Mouse (Mus musculus): ENCODE measurements around the gene Cfap65. TPM values are rescaled to one million over a fixed set of nuclear protein-coding genes. Genes with fewer than 3 reads are reported as not detected.

Gene Cfap65
- total and polyA plus RNA-seq, 3 experiments = 2.3 TPM; not detected in 2

DNA sequence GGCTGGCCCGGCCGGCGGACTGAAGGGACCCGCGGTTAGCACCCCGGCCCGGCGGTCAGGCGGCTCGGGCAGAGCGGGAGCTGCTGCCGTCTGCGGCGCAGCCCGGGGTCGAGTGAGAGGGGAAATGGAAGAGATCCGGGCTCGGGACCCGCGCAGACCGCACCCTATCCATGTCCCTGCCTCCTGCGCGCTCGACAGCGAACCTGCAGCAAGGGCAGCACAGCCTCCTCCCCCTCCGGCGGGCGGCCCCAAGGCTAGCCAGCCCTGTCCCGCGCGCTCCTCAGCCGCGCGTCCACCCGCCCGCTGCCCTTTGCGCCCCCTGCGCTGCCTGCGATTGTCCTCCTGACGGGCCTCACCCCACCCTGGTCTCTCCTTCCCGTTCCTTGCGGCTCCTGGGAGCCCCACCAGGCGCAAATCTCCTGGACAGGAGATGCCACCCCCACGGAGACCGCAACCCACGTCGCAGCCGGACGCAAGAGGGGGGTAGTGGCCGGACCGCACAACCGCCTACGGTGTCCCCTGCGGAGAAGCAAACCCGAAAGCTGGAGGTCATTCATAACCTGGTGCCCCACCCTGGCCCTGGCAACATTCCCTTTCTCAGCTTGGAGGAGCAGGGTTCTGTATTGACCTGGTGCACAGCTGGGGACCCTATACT lies 16.3 kb upstream of the Cfap65 start, which contains the start of gene Ihh:
Gene Ihh, minus strand, starts transcription at position 117 of the 655 bp plus-strand sequence.
- peak in 1 of 2 experiments; percentile 5 for DNase-seq
- TF ChIP-seq EP300 (IDR thresholded peaks at IDR 0.05; ENCODE audit: insufficient read depth, low read depth, low read length) = no peak
- no peak for TF ChIP-seq CTCF (IDR thresholded peaks at IDR 0.05)
- TF ChIP-seq POLR2A (IDR thresholded peaks at IDR 0.05; ENCODE audit: insufficient read depth, low read depth, low read length) = no peak
- Histone ChIP-seq H3K4me1 (ENCODE audit: control insufficient read depth, insufficient read depth, low read length) (peaks cover 2% of the 10 kb centered on the region; the same call in 1 of the 2 replicates), H3K79me2 (replicated peaks; ENCODE audit: control insufficient read depth, insufficient read depth, low read length) (no peaks in the 10 kb centered on the region), H3K27me3 (ENCODE audit: control insufficient read depth, insufficient read depth, low read length) (peaks cover 22% of the 10 kb centered on the region), H3K4me3 (peak within 1 kb of the TSS; percentile 24), H3K36me3 (ENCODE audit: control insufficient read depth, insufficient read depth, low read length) (no peaks in the 10 kb centered on the region), H3K27ac (no peak within 1 kb of the TSS), H3K9ac (ENCODE audit: low read depth, low read length) (no peak within 1 kb of the TSS)
- 3% methylated on average over 52 of the region's 55 CpGs for WGBS
- intact Hi-C loops (cut with DNase I) = no loop called here

DNA sequence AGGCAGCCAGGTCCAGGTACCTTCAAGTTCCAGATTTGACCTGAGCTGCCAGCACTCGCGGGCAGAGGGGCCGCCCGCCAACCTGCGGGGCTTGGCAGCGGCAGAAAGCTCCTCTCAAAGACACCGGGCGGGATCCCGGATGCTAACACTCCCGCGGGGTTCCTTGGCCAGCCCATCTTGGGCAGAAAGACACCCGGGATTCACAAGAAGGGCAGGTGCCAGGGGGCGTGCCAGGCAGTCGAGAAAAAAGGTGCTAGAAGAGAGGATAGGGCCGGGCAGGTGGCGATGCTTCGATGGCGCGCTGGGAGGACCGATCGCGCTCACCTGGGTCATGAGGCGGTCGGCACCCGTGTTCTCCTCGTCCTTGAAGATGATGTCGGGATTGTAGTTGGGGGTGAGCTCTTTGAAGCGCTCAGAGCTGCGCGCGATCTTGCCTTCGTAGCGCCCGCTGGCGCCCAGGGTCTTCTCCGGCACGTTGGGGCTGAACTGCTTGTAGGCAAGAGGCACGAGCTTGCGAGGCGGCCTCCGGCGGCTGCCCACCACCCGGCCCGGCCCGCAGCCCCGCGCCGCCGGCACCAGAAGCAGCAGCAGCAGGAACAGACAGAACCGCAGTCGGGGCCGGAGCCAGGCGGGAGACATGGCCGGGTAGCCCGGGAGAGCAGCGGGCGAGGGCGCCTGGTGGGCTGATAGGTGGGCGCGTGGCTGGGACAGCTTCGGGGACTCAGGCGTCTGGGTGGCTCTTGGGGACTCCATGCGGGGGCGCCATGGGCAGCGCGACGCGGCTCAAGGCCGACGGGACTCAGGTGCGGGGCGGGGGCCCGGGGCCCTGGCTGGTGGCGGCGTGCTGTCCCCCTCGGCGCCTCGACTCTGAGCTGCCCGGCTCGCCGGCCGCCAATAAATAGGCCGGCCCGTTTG lies 15.4 kb upstream of the Cfap65 start:
- Histone ChIP-seq H3K4me1 (ENCODE audit: control insufficient read depth, insufficient read depth, low read length) (peaks cover 2% of the 10 kb centered on the region; the same call in 1 of the 2 replicates), H3K9ac (ENCODE audit: low read depth, low read length) (no peak overlapping the region), H3K27ac (no peak overlapping the region), H3K4me3 (peak overlapping the region; percentile 24), H3K79me2 (replicated peaks; ENCODE audit: control insufficient read depth, insufficient read depth, low read length) (no peaks in the 10 kb centered on the region), H3K27me3 (ENCODE audit: control insufficient read depth, insufficient read depth, low read length) (peaks cover 20% of the 10 kb centered on the region), H3K36me3 (ENCODE audit: control insufficient read depth, insufficient read depth, low read length) (no peaks in the 10 kb centered on the region)
- DNase-seq = peak in 1 of 2 experiments; percentile 7
- WGBS = 2% methylated on average over 83 of the region's 84 CpGs
- intact Hi-C loops (cut with DNase I) = no loop called here
- TF ChIP-seq EP300 (IDR thresholded peaks at IDR 0.05; ENCODE audit: insufficient read depth, low read depth, low read length) (no peak), POLR2A (IDR thresholded peaks at IDR 0.05; ENCODE audit: insufficient read depth, low read depth, low read length) (no peak), CTCF (IDR thresholded peaks at IDR 0.05) (no peak)

DNA sequence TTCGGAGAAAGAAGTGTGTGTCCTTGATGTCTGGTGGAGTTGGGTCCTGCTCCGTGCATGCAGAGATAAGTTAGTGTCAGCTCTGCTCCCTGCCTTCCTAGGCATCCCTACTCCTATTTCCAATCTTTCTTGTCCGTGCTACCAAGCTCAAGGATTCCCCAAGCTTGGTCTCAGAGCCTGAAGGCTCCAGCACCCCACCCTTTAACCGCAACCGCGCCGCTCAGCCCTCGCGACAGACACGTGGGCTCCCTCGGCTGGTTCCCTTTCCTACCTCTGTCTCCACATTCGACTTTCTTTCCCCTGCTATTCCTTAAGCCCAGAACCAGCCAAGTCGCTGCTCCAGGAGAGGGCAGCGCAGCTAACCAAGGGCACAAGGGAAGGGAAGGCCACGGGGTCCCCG lies 14.7 kb upstream of the Cfap65 start:
- H3K9ac ChIP-seq (ENCODE audit: low read depth, low read length) = no peak overlapping the region
- H3K27ac ChIP-seq = no peak overlapping the region
- no peak overlapping the region; the same call in 1 of the 2 replicates for H3K4me3 ChIP-seq
- H3K36me3 ChIP-seq (ENCODE audit: control insufficient read depth, insufficient read depth, low read length) = no peaks in the 10 kb centered on the region
- H3K79me2 ChIP-seq (replicated peaks; ENCODE audit: control insufficient read depth, insufficient read depth, low read length) = no peaks in the 10 kb centered on the region
- peaks cover 20% of the 10 kb centered on the region for H3K27me3 ChIP-seq (ENCODE audit: control insufficient read depth, insufficient read depth, low read length)
- no peak for TF ChIP-seq CTCF (IDR thresholded peaks at IDR 0.05)
- no peak for TF ChIP-seq EP300 (IDR thresholded peaks at IDR 0.05; ENCODE audit: insufficient read depth, low read depth, low read length)
- no peak for TF ChIP-seq POLR2A (IDR thresholded peaks at IDR 0.05; ENCODE audit: insufficient read depth, low read depth, low read length)
- peaks cover 2% of the 10 kb centered on the region; the same call in 1 of the 2 replicates for H3K4me1 ChIP-seq (ENCODE audit: control insufficient read depth, insufficient read depth, low read length)
- peak in 1 of 2 experiments; percentile 5 for DNase-seq
- 5% methylated on average over 16 of the region's 16 CpGs for WGBS
- intact Hi-C loops (cut with DNase I) = no loop called here

DNA sequence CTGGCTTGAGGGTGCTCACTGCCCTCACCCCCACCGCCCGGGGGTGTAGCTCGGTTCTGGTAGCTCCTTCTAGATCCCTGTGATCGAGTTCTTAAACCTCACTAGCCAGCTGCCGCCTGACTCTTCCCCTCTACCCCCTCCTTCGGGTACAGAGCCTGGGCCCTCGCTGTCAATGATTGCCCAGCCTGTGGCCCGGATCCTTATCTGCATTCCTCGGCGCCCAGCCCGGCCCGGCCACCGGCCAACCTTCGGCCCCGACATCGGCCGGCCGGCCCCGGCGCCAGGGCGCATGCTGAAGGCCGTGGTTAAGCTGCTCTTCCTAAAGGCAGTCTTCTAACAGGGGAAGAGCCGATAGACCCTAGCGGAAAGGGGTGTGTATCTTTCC lies 14.3 kb upstream of the Cfap65 start:
- no peak overlapping the region for H3K27ac ChIP-seq
- no peak for TF ChIP-seq EP300 (IDR thresholded peaks at IDR 0.05; ENCODE audit: insufficient read depth, low read depth, low read length)
- no peak for TF ChIP-seq POLR2A (IDR thresholded peaks at IDR 0.05; ENCODE audit: insufficient read depth, low read depth, low read length)
- no peak for TF ChIP-seq CTCF (IDR thresholded peaks at IDR 0.05)
- H3K36me3 ChIP-seq (ENCODE audit: control insufficient read depth, insufficient read depth, low read length) = no peaks in the 10 kb centered on the region
- H3K27me3 ChIP-seq (ENCODE audit: control insufficient read depth, insufficient read depth, low read length) = peaks cover 20% of the 10 kb centered on the region
- DNase-seq = peak; percentile 68 to 74
- 2% methylated on average over 24 of the region's 24 CpGs for WGBS
- H3K9ac ChIP-seq (ENCODE audit: low read depth, low read length) = no peak overlapping the region
- no peak overlapping the region; the same call in 1 of the 2 replicates for H3K4me3 ChIP-seq
- intact Hi-C loops (cut with DNase I) = loop anchor here (1.0 to 5.0 kb wide), 2 partner anchors 68 to 303 kb away; no protein-coding TSS in a partner anchor
- peaks cover 2% of the 10 kb centered on the region; the same call in 1 of the 2 replicates for H3K4me1 ChIP-seq (ENCODE audit: control insufficient read depth, insufficient read depth, low read length)
- H3K79me2 ChIP-seq (replicated peaks; ENCODE audit: control insufficient read depth, insufficient read depth, low read length) = no peaks in the 10 kb centered on the region

DNA sequence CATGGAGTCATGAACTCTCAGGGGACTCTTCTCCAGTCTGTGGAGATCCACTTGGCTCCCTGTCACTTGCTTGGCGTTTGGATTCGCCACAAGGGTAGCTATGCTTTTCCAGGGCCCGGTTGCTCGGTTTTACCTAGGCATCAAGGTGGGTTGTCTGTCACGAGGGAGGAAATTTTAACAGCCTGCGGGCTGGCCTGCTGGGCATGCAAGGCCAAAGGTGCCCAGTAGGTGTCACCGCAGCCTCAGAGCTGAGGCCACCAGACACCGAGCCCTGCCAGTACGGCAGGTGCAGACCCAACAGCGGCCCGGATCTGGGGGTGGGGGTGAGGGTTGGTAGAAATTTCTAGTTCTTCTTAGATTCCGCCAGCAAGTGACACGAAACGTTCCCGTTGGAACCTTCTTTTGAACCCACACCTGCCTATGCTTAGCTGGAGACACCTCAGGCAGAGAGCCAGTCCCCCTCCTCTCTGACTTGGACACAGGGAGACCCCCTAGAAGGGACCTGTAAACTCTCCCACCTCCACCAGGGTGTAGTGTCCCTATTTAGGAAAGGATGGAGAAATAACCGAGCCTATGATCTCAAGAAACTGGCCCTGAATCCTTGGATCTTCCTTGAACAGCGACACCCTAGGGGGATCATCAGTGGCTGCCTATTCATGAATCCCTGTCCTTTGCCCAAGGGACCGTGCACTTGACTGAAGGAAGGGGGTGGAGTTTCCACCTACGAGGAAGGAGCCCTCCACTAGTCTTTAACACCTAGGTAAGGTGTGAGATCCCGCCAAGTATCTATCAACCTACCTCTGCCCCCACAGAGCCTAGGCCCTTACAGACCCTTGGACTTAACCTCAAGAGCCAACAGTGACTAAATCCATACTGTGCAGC lies 13.6 kb upstream of the Cfap65 start:
- Histone ChIP-seq H3K4me1 (ENCODE audit: control insufficient read depth, insufficient read depth, low read length) (peaks cover 2% of the 10 kb centered on the region; the same call in 1 of the 2 replicates), H3K79me2 (replicated peaks; ENCODE audit: control insufficient read depth, insufficient read depth, low read length) (no peaks in the 10 kb centered on the region), H3K27me3 (ENCODE audit: control insufficient read depth, insufficient read depth, low read length) (peaks cover 20% of the 10 kb centered on the region), H3K4me3 (no peak overlapping the region), H3K9ac (ENCODE audit: low read depth, low read length) (no peak overlapping the region), H3K27ac (no peak overlapping the region), H3K36me3 (ENCODE audit: control insufficient read depth, insufficient read depth, low read length) (no peaks in the 10 kb centered on the region)
- TF ChIP-seq EP300 (IDR thresholded peaks at IDR 0.05; ENCODE audit: insufficient read depth, low read depth, low read length) = peak; percentile 62; the same call in 1 of the 2 replicates
- no peak for TF ChIP-seq POLR2A (IDR thresholded peaks at IDR 0.05; ENCODE audit: insufficient read depth, low read depth, low read length)
- peak; percentile 95 for TF ChIP-seq CTCF (IDR thresholded peaks at IDR 0.05)
- intact Hi-C loops (cut with DNase I) = loop anchor here (1.0 to 5.0 kb wide), 2 partner anchors 68 to 303 kb away; no protein-coding TSS in a partner anchor
- DNase-seq = peak; percentile 65 to 80
- 3% methylated on average over 20 of the region's 20 CpGs for WGBS
